Mouse (Mus musculus): Measurements from ENCODE around the gene Casz1. TPM values are rescaled to one million over a fixed set of nuclear protein-coding genes. Genes with fewer than 3 reads are reported as not detected.

Casz1 gene
- polyA plus RNA-seq, 1 experiment from 2014 or later: 15.9 TPM

DNA sequence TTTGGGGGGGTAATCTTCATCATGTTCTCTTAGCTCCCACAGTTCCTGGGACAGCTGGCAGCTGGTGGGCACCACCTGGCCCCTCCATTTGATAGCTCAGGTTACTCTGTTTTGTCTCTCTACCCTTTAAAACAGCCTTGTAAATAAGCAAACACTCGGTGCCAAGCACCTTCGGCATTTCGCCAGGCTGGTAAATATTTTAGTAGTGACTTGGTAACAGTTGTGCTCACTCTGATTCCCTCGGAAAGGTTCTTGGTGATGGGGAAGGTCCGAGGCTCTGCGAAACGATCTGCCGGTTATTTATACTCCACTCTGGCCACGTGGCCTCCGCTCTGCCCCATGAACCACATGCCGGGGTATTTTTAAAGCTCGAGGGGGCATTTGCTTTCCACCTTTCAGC is 68.6 kb downstream of the Casz1 start:
- DNase-seq (ENCODE audit: low spot score): no peak
- Histone ChIP-seq H3K27ac (peak overlapping the region; percentile 75), H3K4me1 (peaks cover 82% of the 10 kb centered on the region), H3K27me3 (ENCODE audit: insufficient read depth, poor library complexity, severe bottlenecking) (peaks cover 14% of the 10 kb centered on the region), H3K4me3 (no peak overlapping the region), H3K36me3 (0 out of 2 replicates have a peak, but pooled peaks cover 6% of the 10 kb centered on the region), H3K9me3 (no peaks in the 10 kb centered on the region)
- WGBS: 42% methylated on average over 12 of the region's 12 CpGs

DNA sequence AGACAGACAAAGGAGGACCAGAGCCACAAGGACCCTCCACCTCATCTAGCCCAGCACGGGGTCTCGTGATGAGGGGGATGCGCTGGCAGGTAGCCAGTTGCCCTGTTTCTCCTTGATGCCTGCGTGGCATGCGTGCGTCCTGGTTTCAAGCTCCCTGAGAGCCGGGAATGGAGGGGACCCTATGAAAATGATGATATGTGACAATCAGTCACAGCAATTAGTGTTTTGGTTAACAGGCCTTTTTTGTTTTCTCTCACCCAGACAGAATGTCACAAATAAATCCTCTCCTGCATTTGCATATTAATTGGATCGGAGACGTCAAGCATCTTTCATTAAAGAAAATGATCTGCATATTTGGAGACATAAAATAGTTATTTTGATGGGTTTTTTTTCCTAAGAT is 71.9 kb downstream of the Casz1 start:
- peaks cover 14% of the 10 kb centered on the region; the same call in 1 of the 2 replicates for H3K27me3 ChIP-seq (ENCODE audit: insufficient read depth, poor library complexity, severe bottlenecking)

GRCm38 (mm10) chr4:148876867-148877266 is 72.6 kb downstream of the Casz1 start:
- H3K4me3 ChIP-seq: 0 out of 2 replicates have a peak overlapping the region, but pooled peaks have one; percentile 8
- WGBS: 43% methylated on average over 8 of the region's 8 CpGs
- H3K27me3 ChIP-seq (ENCODE audit: insufficient read depth, poor library complexity, severe bottlenecking): peaks cover 14% of the 10 kb centered on the region; the same call in 1 of the 2 replicates
- 0 out of 2 replicates have a peak, but pooled peaks cover 6% of the 10 kb centered on the region for H3K36me3 ChIP-seq
- H3K27ac ChIP-seq: peak overlapping the region; percentile 85
- DNase-seq (ENCODE audit: low spot score): no peak
- no peaks in the 10 kb centered on the region for H3K9me3 ChIP-seq
- H3K4me1 ChIP-seq: peaks cover 95% of the 10 kb centered on the region

More for the DNA sequence above, 71.9 kb downstream of the Casz1 start:
- no peaks in the 10 kb centered on the region for H3K9me3 ChIP-seq
- DNase-seq (ENCODE audit: low spot score): no peak
- peak overlapping the region; percentile 85 for H3K27ac ChIP-seq
- peaks cover 95% of the 10 kb centered on the region for H3K4me1 ChIP-seq
- 73% methylated on average over 9 of the region's 9 CpGs for WGBS
- H3K36me3 ChIP-seq: 0 out of 2 replicates have a peak, but pooled peaks cover 6% of the 10 kb centered on the region
- 0 out of 2 replicates have a peak overlapping the region, but pooled peaks have one; percentile 3 for H3K4me3 ChIP-seq

- DNase-seq (ENCODE audit: low spot score): no peak
- Histone ChIP-seq H3K9me3 (no peaks in the 10 kb centered on the region), H3K4me1 (peaks cover 92% of the 10 kb centered on the region), H3K27me3 (ENCODE audit: insufficient read depth, poor library complexity, severe bottlenecking) (peaks cover 14% of the 10 kb centered on the region; the same call in 1 of the 2 replicates), H3K27ac (peak overlapping the region; percentile 85), H3K4me3 (peak overlapping the region; percentile 25; the same call in 1 of the 2 replicates), H3K36me3 (0 out of 2 replicates have a peak, but pooled peaks cover 6% of the 10 kb centered on the region)
- 29% methylated on average over 11 of the region's 11 CpGs for WGBS
Measured at GRCm38 (mm10) chr4:148878192-148878983, 74.2 kb downstream of the Casz1 start.

DNA sequence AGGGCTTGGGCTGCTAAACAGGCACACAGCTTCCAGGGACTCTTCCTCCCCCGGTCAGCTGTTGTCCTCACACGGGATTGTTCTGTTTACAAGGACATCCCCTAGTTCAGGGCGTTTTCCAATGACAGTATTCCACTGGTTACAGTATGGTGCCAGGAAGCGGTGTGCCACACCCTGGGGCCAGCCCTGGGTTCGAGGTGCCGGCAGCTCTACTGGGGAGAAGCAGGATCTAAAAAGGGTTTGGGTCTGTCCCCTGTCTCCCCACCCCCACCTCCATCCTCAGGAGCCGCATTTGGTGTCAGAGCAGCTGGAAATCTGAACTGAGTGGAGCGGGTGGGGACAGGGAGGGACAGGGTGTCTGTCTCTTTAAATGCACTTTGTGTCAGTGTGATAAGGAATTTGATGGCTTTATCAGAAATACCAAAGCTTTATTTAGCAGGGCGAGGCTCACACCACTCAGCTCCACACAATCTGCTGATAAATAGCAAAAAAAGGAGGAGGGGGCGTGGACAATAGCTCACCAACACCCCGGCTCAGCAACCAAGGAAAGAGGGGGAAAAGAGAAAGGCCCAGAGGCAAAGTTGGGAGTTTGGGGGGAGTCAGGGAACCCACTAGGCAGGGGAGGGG is 74.9 kb downstream of the Casz1 start:
- peak overlapping the region; percentile 85 for H3K27ac ChIP-seq
- no peak for DNase-seq (ENCODE audit: low spot score)
- H3K4me1 ChIP-seq: peaks cover 88% of the 10 kb centered on the region
- 22% methylated on average over 11 of the region's 11 CpGs for WGBS
- H3K4me3 ChIP-seq: peak overlapping the region; percentile 25
- H3K27me3 ChIP-seq (ENCODE audit: insufficient read depth, poor library complexity, severe bottlenecking): peaks cover 13% of the 10 kb centered on the region; the same call in 1 of the 2 replicates
- H3K9me3 ChIP-seq: no peaks in the 10 kb centered on the region
- H3K36me3 ChIP-seq: 0 out of 2 replicates have a peak, but pooled peaks cover 2% of the 10 kb centered on the region

GRCm38 (mm10) chr4:148879631-148880030 is 75.4 kb downstream of the Casz1 start:
- Histone ChIP-seq H3K36me3 (no peaks in the 10 kb centered on the region), H3K9me3 (no peaks in the 10 kb centered on the region), H3K4me1 (peaks cover 88% of the 10 kb centered on the region), H3K27ac (peak overlapping the region; percentile 85), H3K27me3 (ENCODE audit: insufficient read depth, poor library complexity, severe bottlenecking) (peaks cover 7% of the 10 kb centered on the region; the same call in 1 of the 2 replicates), H3K4me3 (no peak overlapping the region)
- WGBS: 51% methylated on average over 3 of the region's 3 CpGs
- DNase-seq (ENCODE audit: low spot score): no peak

- Histone ChIP-seq H3K4me1 (peaks cover 89% of the 10 kb centered on the region), H3K4me3 (no peak overlapping the region), H3K9me3 (no peaks in the 10 kb centered on the region), H3K36me3 (no peaks in the 10 kb centered on the region), H3K27ac (peak overlapping the region; percentile 85), H3K27me3 (ENCODE audit: insufficient read depth, poor library complexity, severe bottlenecking) (peaks cover 2% of the 10 kb centered on the region; the same call in 1 of the 2 replicates)
- WGBS: 13% methylated on average over 17 of the region's 17 CpGs
- no peak for DNase-seq (ENCODE audit: low spot score)
Measured at GRCm38 (mm10) chr4:148881001-148881669, 76.9 kb downstream of the Casz1 start.

DNA sequence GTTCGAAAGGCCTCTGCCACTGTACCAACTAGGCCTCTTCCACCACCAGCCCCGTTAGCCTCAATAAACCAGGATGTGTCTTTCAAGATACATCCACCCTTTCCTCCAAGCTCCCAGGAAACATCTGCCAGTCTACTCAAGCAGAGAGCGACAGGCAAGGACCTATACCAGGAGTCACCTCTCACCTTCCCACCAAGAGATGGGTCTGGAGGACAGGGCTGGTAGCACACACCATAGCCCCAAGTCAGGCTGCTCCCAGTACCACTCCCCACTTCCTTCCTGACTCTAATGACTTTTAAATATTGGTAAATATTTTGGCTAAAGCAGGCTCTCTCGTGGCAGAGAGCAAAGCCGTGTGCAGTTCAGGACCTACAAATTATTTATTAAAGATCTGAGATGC is 77.6 kb downstream of the Casz1 start:
- 69% methylated on average over 5 of the region's 5 CpGs for WGBS
- Histone ChIP-seq H3K4me1 (peaks cover 87% of the 10 kb centered on the region), H3K9me3 (no peaks in the 10 kb centered on the region), H3K27ac (peak overlapping the region; percentile 85), H3K36me3 (no peaks in the 10 kb centered on the region), H3K4me3 (no peak overlapping the region), H3K27me3 (ENCODE audit: insufficient read depth, poor library complexity, severe bottlenecking) (peaks cover 4% of the 10 kb centered on the region; the same call in 1 of the 2 replicates)
- no peak for DNase-seq (ENCODE audit: low spot score)

DNA sequence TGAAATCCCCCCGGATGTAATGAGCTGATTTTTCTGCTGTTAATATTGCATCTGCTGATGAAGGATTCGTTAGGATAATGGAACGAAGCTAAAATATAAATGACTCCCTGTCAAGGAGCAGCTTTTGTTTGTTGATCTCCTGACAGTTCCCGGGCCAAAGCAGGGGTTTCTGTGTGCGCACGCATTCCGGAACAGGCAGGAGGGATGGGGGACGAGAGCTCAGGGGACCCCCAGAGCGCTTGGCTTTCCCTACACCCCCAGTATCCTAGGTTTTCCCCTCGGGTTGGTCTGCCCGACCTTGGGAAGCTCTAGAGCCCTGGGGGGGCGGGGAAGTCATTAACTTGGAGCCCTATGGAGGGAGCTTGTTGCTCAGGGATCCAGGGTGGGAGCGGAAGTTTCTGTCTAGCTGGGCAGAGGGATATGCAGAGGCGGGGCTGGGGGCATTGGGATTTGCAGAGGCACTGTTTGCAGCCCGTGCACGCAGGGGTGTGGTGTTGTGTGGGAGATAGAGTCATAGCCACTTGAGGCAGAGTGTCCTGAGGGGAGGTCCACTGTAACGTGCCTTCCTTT is 78.2 kb downstream of the Casz1 start:
- DNase-seq (ENCODE audit: low spot score): no peak

DNA sequence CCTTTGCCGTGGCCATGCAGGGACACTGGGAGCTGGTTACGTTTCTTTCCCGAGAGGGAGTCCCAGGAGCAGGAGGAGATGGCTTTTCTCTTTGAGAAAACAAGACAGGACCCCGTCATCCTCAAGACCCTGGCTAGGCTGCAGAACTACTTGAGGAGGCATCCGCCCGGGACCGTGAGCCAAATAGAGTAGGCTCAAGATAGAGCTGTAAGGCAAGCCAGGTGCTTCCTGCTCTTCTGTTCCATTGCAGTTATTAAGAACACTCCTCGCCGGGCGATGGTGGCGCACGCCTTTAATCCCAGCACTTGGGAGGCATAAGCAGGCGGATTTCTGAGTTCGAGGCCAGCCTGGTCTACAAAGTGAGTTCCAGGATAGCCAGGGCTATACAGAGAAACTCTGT is 80.4 kb downstream of the Casz1 start:
- WGBS: 74% methylated on average over 14 of the region's 14 CpGs
- Histone ChIP-seq H3K27me3 (ENCODE audit: insufficient read depth, poor library complexity, severe bottlenecking) (peaks cover 24% of the 10 kb centered on the region), H3K9me3 (no peaks in the 10 kb centered on the region)

More for the DNA sequence above, 78.2 kb downstream of the Casz1 start:
- Histone ChIP-seq H3K4me1 (peaks cover 86% of the 10 kb centered on the region), H3K36me3 (no peaks in the 10 kb centered on the region), H3K27me3 (ENCODE audit: insufficient read depth, poor library complexity, severe bottlenecking) (peaks cover 4% of the 10 kb centered on the region; the same call in 1 of the 2 replicates), H3K9me3 (no peaks in the 10 kb centered on the region), H3K27ac (peak overlapping the region; percentile 84), H3K4me3 (peak overlapping the region; percentile 29)
- 26% methylated on average over 17 of the region's 17 CpGs for WGBS

DNA sequence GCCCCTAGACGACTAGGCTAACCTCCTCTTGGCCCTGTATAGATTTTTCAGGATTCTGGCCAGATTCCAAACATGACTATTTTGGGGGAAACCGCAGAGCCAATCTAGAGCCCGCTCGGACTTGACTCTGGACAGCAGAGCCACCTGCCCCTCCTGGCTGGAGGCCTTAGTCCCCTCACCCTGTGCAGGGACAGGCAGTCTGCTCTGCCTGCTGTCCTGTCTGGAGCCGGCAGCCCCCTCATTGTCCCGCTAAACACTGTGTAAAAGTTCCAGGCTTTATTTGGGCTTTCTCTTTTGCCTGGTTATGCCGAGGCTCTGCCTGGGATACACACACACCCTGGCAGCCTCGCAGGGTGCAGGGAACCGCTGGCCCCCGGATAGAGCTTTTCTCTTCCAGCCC is 81.2 kb downstream of the Casz1 start:
- H3K27ac ChIP-seq: peak overlapping the region; percentile 32; the same call in 1 of the 2 replicates
- no peak for DNase-seq (ENCODE audit: low spot score)
- peaks cover 86% of the 10 kb centered on the region for H3K4me1 ChIP-seq
- peaks cover 33% of the 10 kb centered on the region for H3K27me3 ChIP-seq (ENCODE audit: insufficient read depth, poor library complexity, severe bottlenecking)
- 54% methylated on average over 10 of the region's 10 CpGs for WGBS
- no peaks in the 10 kb centered on the region for H3K9me3 ChIP-seq
- no peak overlapping the region for H3K4me3 ChIP-seq
- no peaks in the 10 kb centered on the region for H3K36me3 ChIP-seq

More for the DNA sequence above, 80.4 kb downstream of the Casz1 start:
- peaks cover 86% of the 10 kb centered on the region for H3K4me1 ChIP-seq
- H3K36me3 ChIP-seq: no peaks in the 10 kb centered on the region
- no peak overlapping the region for H3K4me3 ChIP-seq
- H3K27ac ChIP-seq: peak overlapping the region; percentile 24
- no peak for DNase-seq (ENCODE audit: low spot score)

DNA sequence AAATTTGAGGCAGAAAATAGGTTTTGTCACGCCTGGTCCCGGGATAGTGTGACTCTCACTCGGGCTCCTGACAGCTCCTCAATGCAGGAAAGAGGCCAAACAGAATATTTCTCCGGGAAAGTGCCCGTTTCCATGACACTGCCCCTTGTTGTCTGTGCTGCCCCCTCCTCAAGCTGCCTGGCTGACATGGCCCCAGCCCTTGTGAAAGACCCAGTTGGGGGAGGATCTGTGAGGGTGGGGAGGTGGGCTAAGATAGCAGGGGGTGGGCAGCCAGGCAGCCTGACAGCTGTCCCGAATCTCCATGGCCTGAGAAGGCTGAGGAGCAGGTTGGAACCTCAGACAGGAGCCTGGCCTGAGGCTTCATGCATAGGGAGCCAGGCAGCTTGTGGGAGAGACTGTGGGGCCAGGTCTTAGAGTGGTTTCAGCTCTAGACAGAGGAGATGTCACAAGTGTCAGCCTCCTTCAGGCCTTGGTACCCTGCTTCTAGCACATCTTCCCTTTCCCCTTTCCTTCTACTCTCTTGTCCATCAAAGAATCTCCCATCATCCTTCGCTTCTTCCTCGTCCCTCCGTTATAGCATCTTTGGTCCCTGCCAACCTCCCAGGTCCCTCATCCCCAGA is 81.8 kb downstream of the Casz1 start:
- Histone ChIP-seq H3K4me3 (no peak overlapping the region), H3K9me3 (no peaks in the 10 kb centered on the region), H3K36me3 (no peaks in the 10 kb centered on the region), H3K27ac (peak overlapping the region; percentile 42), H3K27me3 (ENCODE audit: insufficient read depth, poor library complexity, severe bottlenecking) (peaks cover 34% of the 10 kb centered on the region), H3K4me1 (peaks cover 86% of the 10 kb centered on the region)
- 56% methylated on average over 9 of the region's 9 CpGs for WGBS
- no peak for DNase-seq (ENCODE audit: low spot score)
